Mouse (Mus musculus): Measurements from ENCODE around the gene Oxsr1.
"Not testable (repeated sequence)": the region's sequence is repeated elsewhere in the genome, so short reads cannot be mapped to it uniquely, and the experiment has no call there.

Gene Oxsr1

GRCm38 (mm10) chr9:119271496-119271895, 50.7 kb downstream of the Oxsr1 start:
- DNase-seq (ENCODE audit: low spot score) = no peak

DNA sequence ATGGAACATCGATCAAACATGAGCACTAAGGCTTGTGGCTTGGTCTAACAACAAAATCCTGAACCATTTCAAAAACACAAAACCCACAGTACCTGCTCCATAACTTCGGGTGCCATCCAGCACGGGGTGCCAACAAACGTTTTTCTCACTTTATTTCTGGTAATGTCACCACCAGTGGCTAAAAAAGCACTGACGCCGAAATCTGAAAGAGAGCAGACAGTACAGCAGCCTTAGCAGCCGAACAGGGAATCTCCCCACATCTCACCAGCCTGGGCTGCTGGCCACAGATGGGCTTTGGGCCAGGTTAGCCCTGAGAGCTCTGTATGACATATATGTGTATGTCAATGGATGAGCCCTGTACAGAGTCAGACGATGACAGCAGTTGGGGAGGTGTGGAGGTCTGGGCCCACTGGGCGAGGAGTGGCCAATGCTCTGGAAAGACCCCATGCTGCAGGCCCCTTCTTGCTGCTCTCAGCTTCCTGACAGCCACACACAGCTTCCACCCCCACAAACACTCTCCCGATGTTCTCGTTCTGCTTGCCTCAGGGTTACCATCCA, 53.6 kb downstream of the Oxsr1 start:
- no peak for DNase-seq (ENCODE audit: low spot score)

DNA sequence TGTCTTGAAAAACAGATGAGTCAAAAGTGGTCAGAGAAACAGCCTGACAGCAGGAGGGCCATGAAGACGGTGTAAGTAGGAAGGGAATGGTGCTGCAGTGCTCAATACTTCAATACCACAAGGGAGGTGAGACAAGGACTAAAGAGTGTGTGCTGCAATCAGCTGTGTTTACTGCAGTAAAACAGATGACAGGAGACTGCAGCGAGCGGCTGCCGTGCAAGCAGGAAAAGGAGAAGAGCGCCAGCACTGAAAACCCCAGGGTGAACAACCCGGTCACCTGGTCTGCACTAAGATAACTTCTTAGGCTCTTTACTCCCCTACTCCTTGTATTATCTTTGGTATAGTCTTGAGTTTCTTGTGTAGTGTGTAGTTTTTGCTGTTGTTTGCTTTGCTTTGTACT, 54.1 kb downstream of the Oxsr1 start:
- DNase-seq (ENCODE audit: low spot score) = no peak

DNA sequence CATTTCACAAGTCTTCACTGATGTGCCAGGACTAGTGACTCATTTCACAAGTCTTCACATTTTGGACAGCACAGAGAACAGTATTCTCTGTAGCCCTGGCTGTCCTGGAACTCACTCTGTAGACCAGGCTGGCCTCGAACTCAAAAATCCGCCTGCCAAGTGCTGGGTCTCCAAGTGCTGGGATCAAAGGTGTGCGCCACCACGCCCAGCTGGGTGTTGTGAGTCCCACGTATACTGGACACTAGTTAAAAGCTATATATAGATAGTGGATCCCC, 56.2 kb downstream of the Oxsr1 start:
- DNase-seq (ENCODE audit: low spot score) = not testable (repeated sequence)

GRCm38 (mm10) chr9:119265373-119266120, 56.7 kb downstream of the Oxsr1 start:
- DNase-seq (ENCODE audit: low spot score) = peak; percentile 25

GRCm38 (mm10) chr9:119263067-119263466, 59.2 kb downstream of the Oxsr1 start:
- no peak for DNase-seq (ENCODE audit: low spot score)

GRCm38 (mm10) chr9:119260825-119261224, 61.4 kb downstream of the Oxsr1 start:
- DNase-seq (ENCODE audit: low spot score) = no peak

DNA sequence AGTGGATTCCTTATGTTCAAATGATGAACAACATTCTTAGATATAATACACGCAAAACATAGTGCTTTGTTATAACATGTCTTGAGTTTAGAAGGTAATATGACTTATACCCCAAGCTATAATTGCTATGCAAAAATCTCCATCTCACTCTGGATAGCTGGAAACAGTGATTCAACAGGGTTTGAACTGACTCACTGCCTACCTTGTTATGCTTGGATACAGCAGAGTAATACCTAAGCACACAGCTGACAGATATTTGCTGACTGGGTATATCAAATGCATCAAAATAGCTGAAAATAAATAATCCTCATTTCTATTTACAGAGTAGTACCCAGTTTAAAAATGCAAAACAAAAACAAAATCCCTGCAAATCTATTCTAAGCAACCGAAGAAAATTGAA, 63.4 kb downstream of the Oxsr1 start:
- no peak for DNase-seq (ENCODE audit: low spot score)

GRCm38 (mm10) chr9:119258128-119258527, 64.1 kb downstream of the Oxsr1 start:
- no peak for DNase-seq (ENCODE audit: low spot score)

DNA sequence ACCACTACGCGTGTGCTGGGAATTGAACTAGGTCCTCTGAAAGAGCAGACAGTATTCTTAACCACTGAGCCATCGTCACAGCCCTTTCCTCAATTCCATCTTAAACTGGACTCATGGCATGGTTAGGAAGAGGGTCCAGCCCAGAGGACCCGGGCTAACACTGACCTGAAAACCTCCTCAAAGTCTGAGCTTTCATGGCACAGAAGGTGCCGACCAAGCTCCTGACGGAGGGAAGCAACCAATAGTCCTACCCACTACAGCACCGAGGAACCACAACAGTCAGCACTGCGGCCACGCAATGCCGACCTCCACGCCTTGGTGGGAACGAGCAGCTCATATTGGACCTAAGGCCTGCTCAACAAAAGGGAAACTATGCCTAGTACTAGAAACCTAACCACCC, 66.1 kb downstream of the Oxsr1 start:
- DNase-seq (ENCODE audit: low spot score) = no peak

DNA sequence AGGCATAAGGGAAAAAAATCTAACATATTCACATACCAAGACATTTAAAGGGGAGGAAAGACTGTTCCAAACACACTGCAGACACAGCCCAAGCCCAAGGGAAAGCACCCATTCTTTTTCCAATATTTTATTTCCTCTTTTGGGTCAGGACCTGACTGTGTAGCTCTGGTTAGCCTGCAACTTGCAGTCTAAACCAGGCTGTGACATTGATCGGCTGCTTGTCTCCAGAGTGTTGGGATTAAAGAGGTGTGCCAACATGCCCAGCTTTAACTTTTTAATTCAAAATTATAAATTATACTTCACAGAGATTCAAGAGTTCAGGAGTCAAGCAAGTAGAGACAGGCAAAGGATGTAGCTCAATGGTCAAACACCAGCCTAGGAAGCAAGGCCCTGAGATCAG, 67.1 kb downstream of the Oxsr1 start:
- no peak for DNase-seq (ENCODE audit: low spot score)

GRCm38 (mm10) chr9:119254187-119254586, 68.0 kb downstream of the Oxsr1 start:
- no peak for DNase-seq (ENCODE audit: low spot score)

- peak; percentile 21 for DNase-seq (ENCODE audit: low spot score)
Observed at GRCm38 (mm10) chr9:119247996-119248395, 74.2 kb downstream of the Oxsr1 start.

DNA sequence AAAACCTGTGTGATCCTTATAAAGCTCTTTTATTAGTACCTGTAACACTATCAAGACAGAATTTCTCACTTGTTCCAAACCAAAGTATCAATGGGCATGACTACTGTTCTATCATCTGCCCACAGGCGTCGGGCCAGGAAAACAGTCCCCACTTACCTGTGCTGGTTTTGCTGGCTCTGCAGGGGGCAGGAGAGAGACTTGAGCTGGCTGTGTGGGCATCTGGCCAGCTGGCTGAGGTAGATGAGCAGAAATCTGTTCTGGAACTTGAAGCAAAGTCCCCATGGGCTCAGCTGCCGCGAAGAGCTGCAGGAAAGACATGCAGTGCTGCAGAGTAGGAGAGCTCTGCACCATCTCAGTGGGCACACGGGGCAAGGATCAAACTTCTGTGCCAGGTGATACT, 75.4 kb downstream of the Oxsr1 start:
- DNase-seq (ENCODE audit: low spot score) = no peak

DNA sequence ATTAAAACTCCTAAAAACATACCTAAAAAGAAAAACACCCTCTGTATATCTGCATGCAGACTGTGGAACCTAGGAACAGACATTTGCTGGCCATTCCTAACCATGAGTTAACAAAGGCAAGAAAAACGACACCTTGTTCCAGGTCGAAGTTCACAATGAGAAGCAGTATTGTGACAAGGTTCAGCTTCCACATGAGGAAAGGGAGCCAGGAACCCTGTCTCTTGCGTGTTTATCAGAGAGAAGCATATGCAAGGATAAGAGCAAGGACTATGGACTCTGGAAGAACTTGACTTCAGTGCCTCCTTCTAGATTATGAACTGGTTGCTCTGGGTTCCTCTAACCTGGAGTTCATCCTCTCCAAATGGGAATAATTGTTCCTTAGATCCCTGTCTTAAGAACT, 78.2 kb downstream of the Oxsr1 start:
- no peak for DNase-seq (ENCODE audit: low spot score)

GRCm38 (mm10) chr9:119241169-119241865, 80.9 kb downstream of the Oxsr1 start:
- DNase-seq (ENCODE audit: low spot score) = no peak

DNA sequence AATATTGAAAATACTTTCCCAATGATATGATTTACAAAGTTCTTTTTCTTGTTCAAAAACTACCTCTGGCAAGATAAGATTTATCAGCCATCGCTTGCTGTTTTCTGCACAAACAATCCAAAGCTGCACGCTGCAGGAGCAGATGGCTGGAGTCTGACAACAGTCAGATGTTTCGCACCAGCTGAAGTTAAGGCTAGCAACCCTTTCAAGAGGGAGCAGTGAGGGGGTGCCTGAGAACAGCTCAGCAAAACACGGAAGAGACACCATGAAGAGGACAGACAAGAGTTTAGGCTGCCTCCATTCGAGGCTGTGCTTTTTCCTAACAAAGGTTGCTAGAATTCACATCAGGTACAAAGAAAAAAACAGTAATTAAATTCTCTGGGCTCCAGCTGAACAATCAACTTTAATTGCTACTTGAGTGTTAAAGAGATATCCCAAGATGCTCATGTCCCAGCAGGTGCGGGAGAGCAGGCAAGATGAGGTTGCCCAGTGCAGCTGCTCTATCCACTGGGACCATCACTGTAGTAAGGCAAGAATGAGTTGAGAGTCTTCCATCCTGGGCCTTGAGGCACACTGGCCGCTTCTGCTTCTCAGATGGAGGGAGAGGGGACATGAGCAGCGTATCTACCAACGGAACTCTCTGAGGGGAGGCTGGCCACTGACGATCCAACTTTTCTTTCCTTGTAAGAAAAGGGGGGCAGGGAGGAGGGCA, 81.8 kb downstream of the Oxsr1 start:
- DNase-seq (ENCODE audit: low spot score) = no peak

- no peak for DNase-seq (ENCODE audit: low spot score)
Observed at GRCm38 (mm10) chr9:119239274-119239673, 83.0 kb downstream of the Oxsr1 start.

GRCm38 (mm10) chr9:119238796-119239195, 83.4 kb downstream of the Oxsr1 start:
- no peak for DNase-seq (ENCODE audit: low spot score)

GRCm38 (mm10) chr9:119231552-119231951, 90.7 kb downstream of the Oxsr1 start:
- DNase-seq (ENCODE audit: low spot score) = no peak

DNA sequence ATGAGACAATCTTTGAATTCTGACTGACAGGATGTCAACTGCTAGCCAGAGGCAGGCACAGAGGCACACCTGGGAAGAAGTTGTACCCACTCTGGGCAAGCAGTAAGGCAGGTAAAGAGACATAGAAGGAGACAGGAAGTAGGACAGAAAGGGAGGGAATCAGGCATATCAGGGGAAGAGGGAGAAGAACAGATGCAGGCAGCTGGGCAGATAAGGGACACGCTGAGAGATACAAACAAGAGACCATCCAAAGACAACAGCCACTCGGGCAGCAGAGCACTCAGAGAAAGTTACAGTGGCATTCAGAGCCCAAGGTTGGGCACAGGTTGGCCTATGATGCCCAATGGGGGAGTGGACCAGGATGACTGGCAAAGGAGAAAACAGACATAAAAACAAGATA, 91.4 kb downstream of the Oxsr1 start:
- DNase-seq (ENCODE audit: low spot score) = no peak

GRCm38 (mm10) chr9:119220249-119220648, 102.0 kb downstream of the Oxsr1 start:
- no peak for DNase-seq (ENCODE audit: low spot score)

DNA sequence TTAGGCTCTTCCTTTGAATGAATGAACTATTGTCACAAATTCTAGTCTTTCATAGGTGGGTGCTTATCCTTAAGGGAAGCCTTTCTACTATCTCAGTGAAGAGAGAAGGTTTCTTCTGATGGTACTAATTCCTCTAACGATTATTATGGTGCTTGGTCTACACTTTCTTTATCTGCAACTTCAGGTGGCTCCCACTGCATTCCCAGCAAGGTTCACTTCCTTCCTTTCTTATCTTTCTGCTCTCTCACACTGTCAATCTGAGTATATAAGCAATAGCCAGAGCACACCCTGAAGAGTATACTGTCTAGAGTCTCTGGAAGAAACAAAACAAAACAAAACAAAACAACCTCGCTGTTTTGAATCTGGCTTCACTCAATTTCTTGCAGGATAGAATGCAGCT, 102.6 kb downstream of the Oxsr1 start:
- DNase-seq (ENCODE audit: low spot score) = no peak
